Mouse (Mus musculus): ENCODE data around the gene Thbs1. TPM values are rescaled to one million over a fixed set of nuclear protein-coding genes. Genes with fewer than 3 reads are reported as not detected.

Thbs1 gene
- polyA plus RNA-seq, 1 experiment: 57.5 TPM

DNA sequence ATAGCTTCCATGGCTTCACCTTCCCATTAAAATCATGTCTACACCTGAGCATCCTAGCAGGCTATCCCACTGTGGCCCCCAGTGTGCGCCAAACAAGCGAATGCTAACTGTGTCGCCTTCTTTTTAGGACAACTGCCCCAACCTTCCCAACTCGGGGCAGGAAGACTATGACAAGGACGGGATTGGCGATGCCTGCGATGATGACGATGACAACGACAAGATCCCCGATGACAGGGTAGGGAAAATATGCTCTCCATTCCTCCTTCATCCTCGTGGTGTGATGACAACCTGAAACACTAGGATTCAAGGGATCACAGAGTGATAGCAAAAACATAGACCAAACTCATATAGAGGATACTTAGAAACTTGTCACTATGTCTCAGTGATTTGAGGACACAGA lies 8.4 kb downstream of the Thbs1 start:
- Histone ChIP-seq H3K4me3 (no peak overlapping the region), H3K79me2 (ENCODE audit: control insufficient read depth, insufficient read depth) (peaks cover 8% of the 10 kb centered on the region), H3ac (ENCODE audit: control insufficient read depth, insufficient read length) (no peak overlapping the region), H3K4me2 (ENCODE audit: low read depth) (no peak overlapping the region), H3K27me3 (ENCODE audit: control insufficient read depth, insufficient read depth, insufficient read length) (no peaks in the 10 kb centered on the region), H3K36me3 (ENCODE audit: control insufficient read depth, insufficient read depth) (peaks cover 89% of the 10 kb centered on the region)
- no peak for TF ChIP-seq USF1 (IDR thresholded peaks at IDR 0.05; ENCODE audit: low read depth)
- no peak for TF ChIP-seq MYOD1 (IDR thresholded peaks at IDR 0.05; ENCODE audit: control insufficient read depth in 1 of 3, insufficient read length in 2 of 3, low read depth in 2 of 3)
- TF ChIP-seq POLR2AphosphoS2 (IDR thresholded peaks at IDR 0.05; ENCODE audit: insufficient read length, low read depth): no peak
- TF ChIP-seq TCF3 (IDR thresholded peaks at IDR 0.05; ENCODE audit: insufficient read length, low read depth): no peak
- TF ChIP-seq POLR2A (IDR thresholded peaks at IDR 0.05; ENCODE audit: insufficient read length, low read depth): no peak
- TF ChIP-seq E2F4 (IDR thresholded peaks at IDR 0.05; ENCODE audit: insufficient read depth): no peak
- TF ChIP-seq REST (IDR thresholded peaks at IDR 0.05; ENCODE audit: insufficient read depth, insufficient read length): no peak
- no peak for TF ChIP-seq MYOG (IDR thresholded peaks at IDR 0.05; ENCODE audit: control insufficient read depth in 1 of 3, insufficient read depth in 1 of 3, insufficient read length in 2 of 3, low read depth in 2 of 3)
- no peak for TF ChIP-seq MAX (IDR thresholded peaks at IDR 0.05; ENCODE audit: low read depth)
- TF ChIP-seq SRF (IDR thresholded peaks at IDR 0.05; ENCODE audit: control insufficient read depth, insufficient read length, low read depth): no peak
- TF ChIP-seq CEBPB (IDR thresholded peaks at IDR 0.05; ENCODE audit: insufficient read depth, poor library complexity, severe bottlenecking): no peak
- TF ChIP-seq TCF12 (IDR thresholded peaks at IDR 0.05; ENCODE audit: insufficient read depth, poor library complexity, severe bottlenecking): no peak

DNA sequence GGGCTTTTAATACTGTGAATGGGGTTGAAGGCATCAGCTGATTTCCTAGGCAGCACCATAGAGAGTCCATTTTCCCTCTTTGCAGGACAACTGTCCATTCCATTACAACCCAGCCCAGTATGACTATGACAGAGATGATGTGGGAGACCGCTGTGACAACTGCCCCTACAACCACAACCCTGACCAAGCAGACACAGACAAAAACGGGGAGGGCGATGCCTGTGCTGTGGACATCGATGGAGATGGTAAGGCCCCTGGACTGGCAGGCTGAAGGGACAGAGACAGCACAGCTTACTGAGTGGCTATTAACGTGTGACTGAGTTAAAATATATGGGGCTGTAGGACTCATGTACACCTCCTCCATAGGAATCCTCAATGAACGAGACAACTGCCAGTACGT lies 9.1 kb downstream of the Thbs1 start:
- TF ChIP-seq TCF3 (IDR thresholded peaks at IDR 0.05; ENCODE audit: insufficient read length, low read depth) (no peak), POLR2AphosphoS2 (IDR thresholded peaks at IDR 0.05; ENCODE audit: insufficient read length, low read depth) (peak; percentile 25)
- Histone ChIP-seq H3K27me3 (ENCODE audit: control insufficient read depth, insufficient read depth, insufficient read length) (no peaks in the 10 kb centered on the region), H3ac (ENCODE audit: control insufficient read depth, insufficient read length) (no peak overlapping the region), H3K79me2 (ENCODE audit: control insufficient read depth, insufficient read depth) (peaks cover 2% of the 10 kb centered on the region), H3K4me2 (ENCODE audit: low read depth) (no peak overlapping the region), H3K4me3 (no peak overlapping the region), H3K36me3 (ENCODE audit: control insufficient read depth, insufficient read depth) (peaks cover 89% of the 10 kb centered on the region)

- peaks cover 89% of the 10 kb centered on the region for H3K36me3 ChIP-seq (ENCODE audit: control insufficient read depth, insufficient read depth)
- H3ac ChIP-seq (ENCODE audit: control insufficient read depth, insufficient read length): no peak overlapping the region
- H3K4me3 ChIP-seq: no peak overlapping the region
- H3K79me2 ChIP-seq (ENCODE audit: control insufficient read depth, insufficient read depth): no peaks in the 10 kb centered on the region
- H3K27me3 ChIP-seq (ENCODE audit: control insufficient read depth, insufficient read depth, insufficient read length): no peaks in the 10 kb centered on the region
- TF ChIP-seq REST (IDR thresholded peaks at IDR 0.05; ENCODE audit: insufficient read depth, insufficient read length) (no peak), TCF12 (IDR thresholded peaks at IDR 0.05; ENCODE audit: insufficient read depth, poor library complexity, severe bottlenecking) (no peak), MYOG (IDR thresholded peaks at IDR 0.05; ENCODE audit: control insufficient read depth in 1 of 3, insufficient read depth in 1 of 3, insufficient read length in 2 of 3, low read depth in 2 of 3) (no peak), MAX (IDR thresholded peaks at IDR 0.05; ENCODE audit: low read depth) (no peak), E2F4 (IDR thresholded peaks at IDR 0.05; ENCODE audit: insufficient read depth) (no peak), SRF (IDR thresholded peaks at IDR 0.05; ENCODE audit: control insufficient read depth, insufficient read length, low read depth) (no peak)
- H3K4me2 ChIP-seq (ENCODE audit: low read depth): no peak overlapping the region
Observed at GRCm38 (mm10) chr2:118122291-118122690, 10.6 kb downstream of the Thbs1 start.

DNA sequence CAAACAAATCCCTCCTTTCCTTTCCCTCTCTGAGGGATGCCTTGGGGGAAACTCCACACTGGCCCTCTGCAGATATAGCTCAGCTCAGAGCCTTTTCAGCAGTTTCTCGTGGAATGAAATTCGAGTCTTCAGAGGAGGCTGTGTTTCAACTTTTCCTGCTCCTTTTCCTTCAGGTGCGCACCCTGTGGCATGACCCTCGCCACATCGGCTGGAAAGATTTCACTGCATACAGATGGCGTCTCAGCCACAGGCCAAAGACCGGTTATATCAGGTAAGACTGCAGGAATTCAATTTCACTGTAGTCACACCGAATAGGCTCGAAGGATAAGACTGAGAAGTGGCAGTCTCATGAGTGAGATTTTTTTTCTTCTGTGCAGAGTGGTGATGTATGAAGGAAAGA lies 12.1 kb downstream of the Thbs1 start:
- peaks cover 83% of the 10 kb centered on the region for H3K36me3 ChIP-seq (ENCODE audit: control insufficient read depth, insufficient read depth)
- H3K4me2 ChIP-seq (ENCODE audit: low read depth): no peak overlapping the region
- no peak overlapping the region for H3ac ChIP-seq (ENCODE audit: control insufficient read depth, insufficient read length)
- H3K27me3 ChIP-seq (ENCODE audit: control insufficient read depth, insufficient read depth, insufficient read length): no peaks in the 10 kb centered on the region
- no peak overlapping the region for H3K4me3 ChIP-seq
- TF ChIP-seq POLR2A (IDR thresholded peaks at IDR 0.05; ENCODE audit: insufficient read length, low read depth): no peak
- no peaks in the 10 kb centered on the region for H3K79me2 ChIP-seq (ENCODE audit: control insufficient read depth, insufficient read depth)

- H3K4me2 ChIP-seq (ENCODE audit: low read depth): no peak overlapping the region
Observed at GRCm38 (mm10) chr2:118124437-118124836, 12.8 kb downstream of the Thbs1 start.

More at GRCm38 (mm10) chr2:118124437-118124836, 12.8 kb downstream of the Thbs1 start:
- TF ChIP-seq TCF3 (IDR thresholded peaks at IDR 0.05; ENCODE audit: insufficient read length, low read depth) (no peak), POLR2A (IDR thresholded peaks at IDR 0.05; ENCODE audit: insufficient read length, low read depth) (no peak), CEBPB (IDR thresholded peaks at IDR 0.05; ENCODE audit: insufficient read depth, poor library complexity, severe bottlenecking) (no peak), REST (IDR thresholded peaks at IDR 0.05; ENCODE audit: insufficient read depth, insufficient read length) (no peak), POLR2AphosphoS2 (IDR thresholded peaks at IDR 0.05; ENCODE audit: insufficient read length, low read depth) (no peak), SRF (IDR thresholded peaks at IDR 0.05; ENCODE audit: control insufficient read depth, insufficient read length, low read depth) (no peak), MAX (IDR thresholded peaks at IDR 0.05; ENCODE audit: low read depth) (no peak), E2F4 (IDR thresholded peaks at IDR 0.05; ENCODE audit: insufficient read depth) (no peak), TCF12 (IDR thresholded peaks at IDR 0.05; ENCODE audit: insufficient read depth, poor library complexity, severe bottlenecking) (no peak), USF1 (IDR thresholded peaks at IDR 0.05; ENCODE audit: low read depth) (no peak), MYOG (IDR thresholded peaks at IDR 0.05; ENCODE audit: control insufficient read depth in 1 of 3, insufficient read depth in 1 of 3, insufficient read length in 2 of 3, low read depth in 2 of 3) (no peak), MYOD1 (IDR thresholded peaks at IDR 0.05; ENCODE audit: control insufficient read depth in 1 of 3, insufficient read length in 2 of 3, low read depth in 2 of 3) (no peak)
- H3K79me2 ChIP-seq (ENCODE audit: control insufficient read depth, insufficient read depth): no peaks in the 10 kb centered on the region
- peaks cover 76% of the 10 kb centered on the region for H3K36me3 ChIP-seq (ENCODE audit: control insufficient read depth, insufficient read depth)
- no peaks in the 10 kb centered on the region for H3K27me3 ChIP-seq (ENCODE audit: control insufficient read depth, insufficient read depth, insufficient read length)
- no peak overlapping the region for H3ac ChIP-seq (ENCODE audit: control insufficient read depth, insufficient read length)
- no peak overlapping the region for H3K4me3 ChIP-seq

Measured in myocyte (in vitro differentiated cells).